Mouse (Mus musculus) heart, postnatal 0 days (tissue): ENCODE results near the gene Ywhae.

Experiments used
- CTCF ChIP-seq: IDR thresholded peaks from 2 replicates; pipeline ENCODE4 v1.5.1; 2016; ENCODE audit warnings: antibody characterized with exemption, control low read depth, low read depth
- EP300 ChIP-seq: IDR thresholded peaks from 2 replicates; pipeline ENCODE4 v1.6.1; 2016; ENCODE audit warnings: antibody characterized with exemption, low read depth

- TF ChIP-seq CTCF (no peak), EP300 (no peak)
These were observed 42.7 kb upstream of the Ywhae start for GRCm38 (mm10) chr11:75689977-75690376.
